Mouse (Mus musculus): ENCODE measurements at regions not wholly inside any gene's neighbourhood (a gene's known extent, or its start where the extent isn't known, plus 50 kb on each side); places are given as distances from the start of the nearest gene placed in this dataset.

GRCm38 (mm10) chr16:76600131-76600530 lies 226.5 kb upstream of the Nrip1 start:
- TF ChIP-seq POLR2A (IDR thresholded peaks at IDR 0.05; ENCODE audit: borderline replicate concordance, extremely low read depth, insufficient read depth, insufficient read length, poor library complexity, severe bottlenecking), result no peak
- TF ChIP-seq CTCF (IDR thresholded peaks at IDR 0.05; ENCODE audit: borderline replicate concordance, extremely low read depth, insufficient read depth, insufficient read length), result no peak

Data from brain, embryonic 14.5 days (tissue).